Mouse (Mus musculus): Measurements from ENCODE around the gene Gm9195.

Gene Gm9195

DNA sequence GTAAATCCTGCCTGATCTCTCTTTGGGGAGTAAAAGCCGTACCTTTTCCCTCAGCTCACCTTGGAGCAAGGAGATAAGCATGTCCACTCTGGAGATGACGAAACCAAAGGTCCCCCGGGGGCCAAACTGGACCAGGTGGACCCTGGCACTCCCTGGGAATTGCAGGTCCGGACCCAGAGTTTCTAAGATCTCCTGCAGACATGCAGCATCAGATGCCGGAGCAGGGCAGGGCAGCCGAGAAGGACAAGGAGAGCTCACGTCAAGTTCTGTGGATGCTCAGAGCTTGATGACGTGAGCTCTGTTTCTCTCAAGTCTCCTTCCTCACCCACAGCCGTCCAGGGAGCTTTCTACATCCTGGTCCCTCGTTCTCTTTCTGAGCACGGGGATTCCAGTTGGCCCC lies 48.7 kb downstream of the Gm9195 start:
- no peak for DNase-seq (ENCODE audit: low read depth)

DNA sequence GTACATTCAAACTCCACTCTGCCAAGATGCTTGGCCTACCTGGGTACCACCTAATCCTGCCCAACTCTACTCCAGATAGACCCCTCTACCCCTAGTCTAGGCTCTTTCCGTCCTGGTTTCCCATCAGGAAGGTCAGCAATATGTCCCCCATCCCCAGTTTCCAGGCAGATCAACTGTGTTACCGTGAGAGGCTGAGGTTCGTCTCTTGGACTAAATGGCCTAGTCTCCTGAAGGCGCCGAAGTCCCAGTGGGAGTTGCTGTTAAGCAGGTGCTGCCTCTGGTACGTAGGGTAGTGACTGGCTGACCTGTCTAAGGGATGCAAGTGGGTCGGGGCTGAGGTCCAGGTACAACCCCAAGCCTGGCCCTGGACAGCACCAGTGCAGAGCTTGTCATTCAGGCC lies 50.7 kb downstream of the Gm9195 start:
- DNase-seq (ENCODE audit: low read depth): no peak

DNA sequence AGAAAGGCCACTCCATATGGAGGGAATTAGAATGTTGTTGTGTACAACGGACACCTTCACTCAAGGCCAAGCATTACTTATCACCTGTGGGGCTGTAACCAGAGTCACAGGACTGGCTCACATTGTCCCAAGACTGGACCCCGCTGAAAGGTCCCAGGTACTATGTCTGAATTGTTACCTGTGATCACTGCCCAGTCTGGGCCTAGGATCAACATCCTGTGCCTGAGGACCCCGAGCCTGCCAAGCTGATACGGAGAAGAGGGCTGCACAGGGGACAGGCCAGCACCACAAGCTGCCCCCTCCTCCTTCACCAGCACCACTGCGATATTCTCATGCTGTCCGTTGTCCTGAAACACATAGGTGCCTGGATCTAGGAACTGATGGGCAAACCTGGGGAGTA lies 51.2 kb downstream of the Gm9195 start:
- no peak for DNase-seq (ENCODE audit: low read depth)

DNA sequence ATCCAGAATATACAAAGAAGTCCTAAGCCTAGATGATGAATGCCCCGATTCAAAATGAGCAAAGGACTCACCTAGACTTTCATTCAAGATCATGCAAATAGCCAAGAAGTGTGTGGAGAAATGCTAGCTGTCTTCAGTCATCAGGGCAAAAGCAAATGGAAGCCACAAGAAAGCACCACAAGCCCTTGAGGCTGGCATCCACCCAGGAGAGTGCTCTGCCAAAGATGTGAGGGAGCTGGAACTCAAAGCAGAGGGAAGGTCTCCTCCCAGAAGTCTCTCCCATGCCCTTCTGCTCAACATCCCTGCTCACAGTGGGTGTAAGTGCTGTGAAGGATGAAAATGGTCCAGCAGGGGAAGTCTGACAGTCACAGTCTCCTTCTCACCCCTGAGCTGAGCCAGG lies 52.7 kb downstream of the Gm9195 start:
- DNase-seq (ENCODE audit: low read depth): no peak

DNA sequence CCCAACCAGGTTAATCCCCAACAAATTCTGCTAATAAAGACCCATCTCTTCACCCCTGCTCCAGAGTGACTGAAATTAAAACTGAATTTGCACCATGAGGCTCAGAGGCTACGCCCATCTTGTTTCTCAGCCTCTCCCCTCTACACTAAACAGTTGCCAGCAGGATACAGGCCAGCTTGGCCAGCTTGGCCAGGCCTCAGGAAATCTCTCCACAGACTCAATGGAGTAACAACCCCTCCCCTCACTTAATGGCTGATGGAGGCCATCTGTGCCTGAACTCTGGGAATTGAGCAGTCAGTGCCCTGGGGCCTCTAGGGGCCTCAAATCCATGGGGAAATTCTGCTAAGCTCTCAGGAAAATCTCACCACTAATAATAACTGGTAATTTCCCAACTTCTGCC lies 101.9 kb downstream of the Gm9195 start:
- no peak for DNase-seq (ENCODE audit: low read depth)

DNA sequence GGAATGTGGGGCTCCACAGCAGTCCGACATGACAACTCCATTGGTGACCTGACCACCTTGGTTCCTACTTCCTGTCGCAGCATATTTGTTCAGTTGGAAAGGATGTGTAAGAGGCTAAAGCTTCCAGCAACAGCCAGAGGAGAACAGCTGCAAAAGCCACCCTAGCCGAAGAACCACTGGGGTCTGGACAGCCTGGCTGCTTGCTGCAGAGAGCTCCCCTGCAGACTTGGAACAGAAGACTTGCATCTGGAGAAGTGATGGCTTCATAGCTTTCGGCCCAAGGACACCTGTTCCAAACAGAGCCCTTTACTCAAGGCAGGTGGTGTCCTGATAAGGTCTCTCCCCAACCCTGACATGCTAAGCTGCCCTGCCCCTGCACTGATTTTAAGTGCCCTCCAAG lies 102.3 kb downstream of the Gm9195 start:
- no peak for DNase-seq (ENCODE audit: low read depth)

DNA sequence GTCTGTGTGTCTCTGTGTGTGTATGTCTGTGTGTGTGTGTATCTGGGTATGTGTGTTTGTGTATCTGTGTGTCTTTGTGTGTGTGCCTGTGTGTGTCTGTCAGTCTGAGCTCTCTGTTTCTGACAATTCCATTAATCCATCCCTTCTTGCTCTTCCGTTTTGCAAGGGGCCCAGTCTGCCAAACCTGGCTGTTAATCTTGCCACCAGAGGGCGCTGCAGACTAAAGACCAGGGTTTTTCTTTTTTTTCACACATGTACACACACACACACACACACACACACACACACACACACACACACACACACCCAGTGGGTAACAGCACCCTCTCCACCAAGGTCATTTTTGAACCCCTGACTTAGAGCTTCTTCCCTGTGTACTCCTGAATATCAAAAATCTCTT lies 114.4 kb downstream of the Gm9195 start:
- DNase-seq (ENCODE audit: low read depth): peak; percentile 55
